8 mouse cellular contexts compared by ENCODE assay signal in the genomic region with DNA sequence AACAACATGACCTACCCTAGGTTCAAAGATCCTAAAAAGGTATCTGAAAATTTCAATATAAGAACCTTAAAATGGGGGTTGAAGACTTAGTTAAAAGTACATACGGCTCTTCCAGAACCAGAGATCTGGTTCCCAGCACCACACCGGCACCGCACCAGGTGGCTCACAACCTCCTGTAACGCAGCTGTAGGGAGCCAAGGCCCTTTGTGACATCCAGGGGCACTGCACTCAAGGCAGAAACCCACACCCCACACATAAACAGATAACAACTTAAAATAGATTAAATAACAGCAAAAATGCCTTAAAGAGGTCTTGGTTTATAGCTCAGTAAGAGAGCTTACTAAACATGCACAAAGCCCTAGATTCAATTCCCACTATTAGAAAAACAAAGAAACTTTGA. TPM values are rescaled to one million over a fixed set of nuclear protein-coding genes. Genes with fewer than 3 reads are reported as not detected.
A peak's percentile ranks its signal among the peaks of the same experiment; 100 is the strongest.
DNase-seq lines count a peak whose midpoint lies in the region; ATAC-seq and TF ChIP-seq lines count a peak whose summit lies in the region.

No protein-coding gene starts in this region.

- 13% methylated on average over 4 of the region's 4 CpGs for WGBS in embryonic facial prominence, embryonic 14.5 days
- 14% methylated on average over 4 of the region's 4 CpGs for WGBS in limb, embryonic 15.5 days

- no peak for ATAC-seq in embryonic facial prominence, embryonic 14.5 days (ENCODE audit: low read depth)
- no peak for ATAC-seq in limb, embryonic 15.5 days (ENCODE audit: insufficient number of reproducible peaks, low FRiP score, low TSS enrichment, low read depth)

- H3K4me1 ChIP-seq in embryonic facial prominence, embryonic 14.5 days (ENCODE audit: control insufficient read depth, insufficient read depth, low read length): peaks cover 18% of the 10 kb centered on the region
- peaks cover 21% of the 10 kb centered on the region for H3K4me1 ChIP-seq in limb, embryonic 15.5 days

- peak overlapping the region; percentile 98; the same call in 1 of the 2 replicates for H3K27ac ChIP-seq in gastrocnemius, adult 2 months
- 0 out of 2 replicates have a peak overlapping the region, but pooled peaks have one; percentile 29 for H3K27ac ChIP-seq in embryonic facial prominence, embryonic 14.5 days (replicated peaks; ENCODE audit: low read depth, low read length)
- H3K27ac ChIP-seq in limb, embryonic 15.5 days: no peak overlapping the region

- no peak for TF ChIP-seq CTCF in gastrocnemius, adult 2 months (IDR thresholded peaks at IDR 0.05)

- intact Hi-C loops in gastrocnemius, adult 2 months (cut with DNase I): no loop called here

- H3K36me3 ChIP-seq in embryonic facial prominence, embryonic 14.5 days (ENCODE audit: control insufficient read depth, insufficient read depth, low read length): peaks cover 38% of the 10 kb centered on the region
- H3K36me3 ChIP-seq in limb, embryonic 15.5 days: peaks cover 29% of the 10 kb centered on the region

- H3K4me3 ChIP-seq in gastrocnemius, adult 2 months: peak overlapping the region; percentile 98
- peak overlapping the region; percentile 71 for H3K4me3 ChIP-seq in embryonic facial prominence, embryonic 14.5 days (ENCODE audit: low read depth, low read length)
- peak overlapping the region; percentile 43 for H3K4me3 ChIP-seq in limb, embryonic 15.5 days

- H3K27me3 ChIP-seq in embryonic facial prominence, embryonic 14.5 days (replicated peaks; ENCODE audit: control insufficient read depth, insufficient read depth, low read length): no peaks in the 10 kb centered on the region
- H3K27me3 ChIP-seq in limb, embryonic 15.5 days: no peaks in the 10 kb centered on the region

- DNase-seq in gastrocnemius, adult 2 months: no peak
- no peak for DNase-seq in gastrocnemius, postnatal 4 days (ENCODE audit: low spot score in 2 of 2)
- peak; percentile 22 for DNase-seq in 3134 (ENCODE audit: extremely low read depth, insufficient read length, low spot score)
- DNase-seq in embryonic facial prominence, embryonic 14.5 days (ENCODE audit: low spot score): no peak
- DNase-seq in T-cell, adult 2 months (ENCODE audit: low spot score): no peak
- DNase-seq in gastrocnemius, postnatal 25 days: no peak
- no peak for DNase-seq in urinary bladder, postnatal 10 days (ENCODE audit: low spot score)

- H3K4me2 ChIP-seq in embryonic facial prominence, embryonic 14.5 days (ENCODE audit: low read depth, low read length): peak overlapping the region; percentile 92
- peak overlapping the region; percentile 62 for H3K4me2 ChIP-seq in limb, embryonic 15.5 days

- H3K9me3 ChIP-seq in embryonic facial prominence, embryonic 14.5 days (ENCODE audit: control insufficient read depth, low read length): no peaks in the 10 kb centered on the region
- H3K9me3 ChIP-seq in limb, embryonic 15.5 days: no peaks in the 10 kb centered on the region

- peak overlapping the region; percentile 65 for H3K9ac ChIP-seq in embryonic facial prominence, embryonic 14.5 days (ENCODE audit: low read depth, low read length)
- no peak overlapping the region for H3K9ac ChIP-seq in limb, embryonic 15.5 days

RNA-seq across cellular contexts. Expression of a gene that starts 1.3 kb away (rescaled TPM):
- 10 to 100 TPM; 16.6 to 18.4 TPM for total RNA-seq in gastrocnemius, adult 2 months (2021)
- 10 to 100 TPM; 50.7 to 54.5 TPM for total RNA-seq in gastrocnemius, postnatal 4 days (2021)
- 80.9 and 90.5 TPM in 2 replicates for polyA plus RNA-seq in embryonic facial prominence, embryonic 14.5 days (2014; fragmentation: Nextera tagmentation; extraction: Ambion mirVana)
- 93.6 and 110 TPM in 2 replicates for polyA plus RNA-seq in limb, embryonic 15.5 days (2015; fragmentation: Nextera tagmentation; extraction: Ambion mirVana)
- total RNA-seq in gastrocnemius, postnatal 25 days (2021): 10 to 100 TPM; 14.2 to 14.7 TPM

RNA-seq across cellular contexts. Expression of a gene that starts 27.4 kb away (rescaled TPM):
- total RNA-seq in gastrocnemius, adult 2 months (2021): 10 to 100 TPM in 1 of 2 experiments, 1 to 10 TPM in 1; 8.5 to 10.2 TPM
- 10 to 100 TPM; 15.9 to 19.6 TPM for total RNA-seq in gastrocnemius, postnatal 4 days (2021)
- 25.6 and 26.1 TPM in 2 replicates for polyA plus RNA-seq in embryonic facial prominence, embryonic 14.5 days (2014; fragmentation: Nextera tagmentation; extraction: Ambion mirVana)
- polyA plus RNA-seq in limb, embryonic 15.5 days (2015; fragmentation: Nextera tagmentation; extraction: Ambion mirVana): 19.1 and 19.4 TPM in 2 replicates
- 1 to 10 TPM; 7.0 to 7.8 TPM for total RNA-seq in gastrocnemius, postnatal 25 days (2021)

RNA-seq across cellular contexts. Expression of a gene that starts 60.0 kb away (rescaled TPM):
- total RNA-seq in gastrocnemius, adult 2 months (2021): 1 to 10 TPM; 8.3 to 9.2 TPM
- total RNA-seq in gastrocnemius, postnatal 4 days (2021): 10 to 100 TPM; 19.5 to 23.2 TPM
- polyA plus RNA-seq in embryonic facial prominence, embryonic 14.5 days (2014; fragmentation: Nextera tagmentation; extraction: Ambion mirVana): 19.6 and 26.1 TPM in 2 replicates
- polyA plus RNA-seq in limb, embryonic 15.5 days (2015; fragmentation: Nextera tagmentation; extraction: Ambion mirVana): 14.8 and 17.3 TPM in 2 replicates
- total RNA-seq in gastrocnemius, postnatal 25 days (2021): 1 to 10 TPM; 6.7 to 7.2 TPM

Comparison
In these comparisons a context has a peak if more than half of its experiments do, and no peak if none do; other contexts are left out.
1. H3K4me3 ChIP-seq: peak in every context shown above with its lines; median percentile 98 in gastrocnemius, adult 2 months; 71 in embryonic facial prominence, embryonic 14.5 days; 43 in limb, embryonic 15.5 days.